8 mouse cellular contexts compared by ENCODE assay signal in the genomic region with DNA sequence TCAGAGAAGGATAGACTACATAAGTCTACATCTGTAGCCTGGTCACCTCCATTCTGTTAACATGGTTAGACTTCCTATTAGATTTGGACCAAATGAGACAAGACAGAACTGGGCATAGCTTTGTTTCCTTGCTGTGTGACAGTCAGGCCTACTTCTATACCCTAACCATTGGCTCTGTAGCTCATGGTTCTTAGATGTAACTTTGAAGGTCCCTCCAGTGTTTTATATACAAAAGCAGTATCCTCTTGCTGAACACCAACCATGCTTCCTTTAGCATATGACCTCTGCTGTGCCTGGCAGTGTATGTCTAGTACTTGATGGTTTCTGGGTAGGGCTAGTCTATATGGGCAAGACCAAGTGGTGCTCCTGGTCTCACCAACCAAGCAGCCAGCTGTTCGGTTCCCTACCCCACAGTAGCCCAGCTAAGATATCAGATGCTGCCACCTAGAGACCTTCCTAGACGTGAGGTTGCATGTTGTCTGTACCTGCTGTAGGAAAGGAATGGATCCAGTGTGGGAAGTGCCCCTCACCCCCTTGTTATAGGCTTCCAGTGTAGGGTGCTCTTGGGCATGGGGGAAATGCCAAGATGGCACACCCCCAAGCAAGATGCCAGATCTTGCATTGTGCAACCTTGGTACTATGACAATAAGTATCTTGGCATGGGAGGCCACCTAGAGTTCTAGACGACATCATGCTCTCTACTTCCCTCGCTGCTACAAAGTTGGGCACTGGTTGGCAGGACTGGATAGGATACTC. TPM values are rescaled to one million over a fixed set of nuclear protein-coding genes. Genes with fewer than 3 reads are reported as not detected.
A peak's percentile ranks its signal among the peaks of the same experiment; 100 is the strongest.
DNase-seq lines count a peak whose midpoint lies in the region; ATAC-seq lines count a peak whose summit lies in the region.

No protein-coding gene starts in this region.

- H3K27ac ChIP-seq in heart, embryonic 15.5 days = no peak overlapping the region; the same call in 1 of the 2 replicates
- no peak overlapping the region; the same call in 1 of the 2 replicates for H3K27ac ChIP-seq in hindbrain, embryonic 16.5 days (ENCODE audit: low read depth, low read length)
- peak overlapping the region; percentile 68; the same call in 1 of the 2 replicates for H3K27ac ChIP-seq in midbrain, embryonic 11.5 days (ENCODE audit: low read depth, low read length)

- H3K4me3 ChIP-seq in heart, embryonic 15.5 days = no peak overlapping the region
- no peak overlapping the region for H3K4me3 ChIP-seq in hindbrain, embryonic 16.5 days (ENCODE audit: low read length)
- no peak overlapping the region; the same call in 1 of the 2 replicates for H3K4me3 ChIP-seq in midbrain, embryonic 11.5 days (ENCODE audit: low read depth, low read length)

- WGBS in heart, embryonic 15.5 days = 32% methylated on average over 4 of the region's 4 CpGs
- 43% methylated on average over 4 of the region's 4 CpGs for WGBS in hindbrain, embryonic 16.5 days
- 46% methylated on average over 4 of the region's 4 CpGs for WGBS in midbrain, embryonic 11.5 days

- no peaks in the 10 kb centered on the region for H3K27me3 ChIP-seq in heart, embryonic 15.5 days
- no peaks in the 10 kb centered on the region for H3K27me3 ChIP-seq in hindbrain, embryonic 16.5 days (replicated peaks; ENCODE audit: control insufficient read depth, insufficient read depth, low read length)
- H3K27me3 ChIP-seq in midbrain, embryonic 11.5 days (ENCODE audit: control insufficient read depth, insufficient read depth, low read length) = no peaks in the 10 kb centered on the region

- peak overlapping the region; percentile 97 for H3K4me2 ChIP-seq in heart, embryonic 15.5 days
- peak overlapping the region; percentile 90; the same call in 1 of the 2 replicates for H3K4me2 ChIP-seq in hindbrain, embryonic 16.5 days (ENCODE audit: low read length)
- peak overlapping the region; percentile 86; the same call in 1 of the 2 replicates for H3K4me2 ChIP-seq in midbrain, embryonic 11.5 days

- no peak for DNase-seq in heart, postnatal 25 days (ENCODE audit: low spot score)
- DNase-seq in adipocyte (ENCODE audit: low spot score) = peak; percentile 77
- peak; percentile 84 for DNase-seq in midbrain, embryonic 11.5 days (ENCODE audit: low spot score, missing footprints)
- DNase-seq in Muller cell, postnatal 12 days (ENCODE audit: inconsistent ontology term) = no peak
- DNase-seq in left cerebral cortex, postnatal 10 days (ENCODE audit: extremely low spot score in 1 of 2, low spot score in 2 of 2) = no peak

- ATAC-seq in heart, embryonic 15.5 days (replicated peaks; ENCODE audit: insufficient number of reproducible peaks, insufficient read depth, low FRiP score, low read depth) = no peak
- ATAC-seq in hindbrain, embryonic 16.5 days = no peak
- ATAC-seq in midbrain, embryonic 11.5 days (ENCODE audit: low FRiP score) = no peak
- no peak for ATAC-seq in granulocyte monocyte progenitor cell, adult 5-6 weeks (replicated peaks; ENCODE audit: poor library complexity, severe bottlenecking)

- H3K36me3 ChIP-seq in heart, embryonic 15.5 days = peaks cover 49% of the 10 kb centered on the region
- H3K36me3 ChIP-seq in hindbrain, embryonic 16.5 days (ENCODE audit: control insufficient read depth, insufficient read depth, low read length) = peaks cover 25% of the 10 kb centered on the region
- peaks cover 25% of the 10 kb centered on the region for H3K36me3 ChIP-seq in midbrain, embryonic 11.5 days (ENCODE audit: control insufficient read depth, insufficient read depth, low read length)

- intact Hi-C loops in heart, postnatal 25 days (cut with DNase I) = no loop called here
- intact Hi-C loops in left cerebral cortex, postnatal 10 days (cut with DNase I) = no loop called here

- no peaks in the 10 kb centered on the region for H3K9me3 ChIP-seq in heart, embryonic 15.5 days (replicated peaks)
- no peaks in the 10 kb centered on the region for H3K9me3 ChIP-seq in hindbrain, embryonic 16.5 days (ENCODE audit: control insufficient read depth, low read length)
- H3K9me3 ChIP-seq in midbrain, embryonic 11.5 days (ENCODE audit: control insufficient read depth, low read length) = no peaks in the 10 kb centered on the region

- H3K9ac ChIP-seq in heart, embryonic 15.5 days = no peak overlapping the region
- H3K9ac ChIP-seq in hindbrain, embryonic 16.5 days (ENCODE audit: low read depth, low read length) = no peak overlapping the region
- H3K9ac ChIP-seq in midbrain, embryonic 11.5 days (ENCODE audit: low read length) = peak overlapping the region; percentile 44; the same call in 1 of the 2 replicates

- peaks cover 43% of the 10 kb centered on the region for H3K4me1 ChIP-seq in heart, embryonic 15.5 days (replicated peaks)
- peaks cover 29% of the 10 kb centered on the region for H3K4me1 ChIP-seq in hindbrain, embryonic 16.5 days (ENCODE audit: control insufficient read depth, insufficient read depth, low read depth, low read length)
- H3K4me1 ChIP-seq in midbrain, embryonic 11.5 days (ENCODE audit: control insufficient read depth, insufficient read depth, low read length) = peaks cover 26% of the 10 kb centered on the region

RNA-seq across cellular contexts. Expression of gene Slc25a10, which starts 1.2 kb away (rescaled TPM):
- 32.1 and 45.0 TPM in 2 replicates for polyA plus RNA-seq in heart, embryonic 15.5 days (2015; fragmentation: Nextera tagmentation; extraction: Ambion mirVana)
- total RNA-seq in heart, postnatal 25 days (2021) = 10 to 100 TPM; 13.1 to 14.8 TPM
- 31.2 and 31.5 TPM in 2 replicates for polyA plus RNA-seq in hindbrain, embryonic 16.5 days (2015; fragmentation: Nextera tagmentation; extraction: Ambion mirVana)
- polyA plus RNA-seq in midbrain, embryonic 11.5 days (2014; fragmentation: Nextera tagmentation; extraction: Ambion mirVana) = 30.0 and 38.7 TPM in 2 replicates
- 20.6 and 21.3 TPM in 2 replicates for total RNA-seq in granulocyte monocyte progenitor cell, adult 5-6 weeks (2014; fragmentation: Nextera tagmentation)
- total RNA-seq in granulocyte monocyte progenitor cell, adult 5-6 weeks (2017) = 20.5 and 26.2 TPM in 2 replicates
- total RNA-seq in left cerebral cortex, postnatal 10 days (2021) = 10 to 100 TPM; 23.4 to 26.6 TPM

RNA-seq across cellular contexts. Expression of gene Mrpl12, which starts 6.1 kb away (rescaled TPM):
- polyA plus RNA-seq in heart, embryonic 15.5 days (2015; fragmentation: Nextera tagmentation; extraction: Ambion mirVana) = 203 and 218 TPM in 2 replicates
- 100 to 1,000 TPM; 253 to 263 TPM for total RNA-seq in heart, postnatal 25 days (2021)
- 135 and 137 TPM in 2 replicates for polyA plus RNA-seq in hindbrain, embryonic 16.5 days (2015; fragmentation: Nextera tagmentation; extraction: Ambion mirVana)
- 137 and 152 TPM in 2 replicates for polyA plus RNA-seq in midbrain, embryonic 11.5 days (2014; fragmentation: Nextera tagmentation; extraction: Ambion mirVana)
- total RNA-seq in granulocyte monocyte progenitor cell, adult 5-6 weeks (2014; fragmentation: Nextera tagmentation) = 113 and 121 TPM in 2 replicates
- total RNA-seq in granulocyte monocyte progenitor cell, adult 5-6 weeks (2017) = 131 and 159 TPM in 2 replicates
- total RNA-seq in left cerebral cortex, postnatal 10 days (2021) = 10 to 100 TPM; 76.6 to 79.1 TPM

RNA-seq across cellular contexts. Expression of gene Arl16, which starts 23.1 kb away (rescaled TPM):
- 26.7 and 37.5 TPM in 2 replicates for polyA plus RNA-seq in heart, embryonic 15.5 days (2015; fragmentation: Nextera tagmentation; extraction: Ambion mirVana)
- 10 to 100 TPM; 10.5 to 10.6 TPM for total RNA-seq in heart, postnatal 25 days (2021)
- polyA plus RNA-seq in hindbrain, embryonic 16.5 days (2015; fragmentation: Nextera tagmentation; extraction: Ambion mirVana) = 60.5 and 68.1 TPM in 2 replicates
- 48.0 and 53.0 TPM in 2 replicates for polyA plus RNA-seq in midbrain, embryonic 11.5 days (2014; fragmentation: Nextera tagmentation; extraction: Ambion mirVana)
- total RNA-seq in granulocyte monocyte progenitor cell, adult 5-6 weeks (2014; fragmentation: Nextera tagmentation) = 11.7 and 15.1 TPM in 2 replicates
- total RNA-seq in granulocyte monocyte progenitor cell, adult 5-6 weeks (2017) = 19.2 and 22.4 TPM in 2 replicates
- total RNA-seq in left cerebral cortex, postnatal 10 days (2021) = 10 to 100 TPM; 60.9 to 61.0 TPM

RNA-seq across cellular contexts. Expression of gene Ccdc137, which starts 32.6 kb away (rescaled TPM):
- polyA plus RNA-seq in heart, embryonic 15.5 days (2015; fragmentation: Nextera tagmentation; extraction: Ambion mirVana) = 22.1 and 26.5 TPM in 2 replicates
- total RNA-seq in heart, postnatal 25 days (2021) = 1 to 10 TPM; 7.9 to 8.9 TPM
- 23.5 and 25.9 TPM in 2 replicates for polyA plus RNA-seq in hindbrain, embryonic 16.5 days (2015; fragmentation: Nextera tagmentation; extraction: Ambion mirVana)
- polyA plus RNA-seq in midbrain, embryonic 11.5 days (2014; fragmentation: Nextera tagmentation; extraction: Ambion mirVana) = 25.4 and 25.6 TPM in 2 replicates
- 35.6 and 43.0 TPM in 2 replicates for total RNA-seq in granulocyte monocyte progenitor cell, adult 5-6 weeks (2014; fragmentation: Nextera tagmentation)
- 39.4 and 57.7 TPM in 2 replicates for total RNA-seq in granulocyte monocyte progenitor cell, adult 5-6 weeks (2017)
- total RNA-seq in left cerebral cortex, postnatal 10 days (2021) = 10 to 100 TPM; 16.8 to 20.8 TPM

RNA-seq across cellular contexts. Expression of gene Oxld1, which starts 32.6 kb away (rescaled TPM):
- 18.1 and 21.4 TPM in 2 replicates for polyA plus RNA-seq in heart, embryonic 15.5 days (2015; fragmentation: Nextera tagmentation; extraction: Ambion mirVana)
- 10 to 100 TPM; 53.7 to 56.4 TPM for total RNA-seq in heart, postnatal 25 days (2021)
- 10.8 and 15.8 TPM in 2 replicates for polyA plus RNA-seq in hindbrain, embryonic 16.5 days (2015; fragmentation: Nextera tagmentation; extraction: Ambion mirVana)
- 10.4 and 11.5 TPM in 2 replicates for polyA plus RNA-seq in midbrain, embryonic 11.5 days (2014; fragmentation: Nextera tagmentation; extraction: Ambion mirVana)
- total RNA-seq in granulocyte monocyte progenitor cell, adult 5-6 weeks (2014; fragmentation: Nextera tagmentation) = 7.9 and 8.6 TPM in 2 replicates
- 12.8 and 19.5 TPM in 2 replicates for total RNA-seq in granulocyte monocyte progenitor cell, adult 5-6 weeks (2017)
- 10 to 100 TPM; 10.6 to 13.8 TPM for total RNA-seq in left cerebral cortex, postnatal 10 days (2021)

Comparison
In these comparisons a context has a peak if more than half of its experiments do, and no peak if none do; other contexts are left out.
1. DNase-seq: peak in adipocyte (single experiment) and midbrain, embryonic 11.5 days (single experiment); none in heart, postnatal 25 days (single experiment), Muller cell, postnatal 12 days (single experiment) and left cerebral cortex, postnatal 10 days (0 of 2).
2. Peak in every context shown above with its lines, with median percentiles within 50 percentile points of each other: H3K4me2 ChIP-seq.